Mouse (Mus musculus) intestine, postnatal 0 days (tissue): ENCODE results near the gene Ccpg1. TPM values are rescaled to one million over a fixed set of nuclear protein-coding genes. Genes with fewer than 3 reads are reported as not detected.
A peak's percentile ranks its signal among the peaks of the same experiment; 100 is the strongest.

ENCODE experiments used
- ATAC-seq: fragments of 200-750 bp; cut with Nextera tagmentation; 2 replicates; pipeline ENCODE4 v1.8.0; 2017; ENCODE audit warnings: mild to moderate bottlenecking, moderate TSS enrichment, moderate library complexity
- H3K27ac ChIP-seq: fragments of 300-500 bp; sonication (generic); 2 replicates; pipeline ENCODE4 v1.5.1; 2014; ENCODE audit warnings: mild to moderate bottlenecking, low read depth, low read length, moderate library complexity
- H3K27me3 ChIP-seq: fragments of 300-500 bp; sonication (generic); replicated peaks from 2 replicates; pipeline ENCODE4 v1.6.1; 2014; ENCODE audit warnings: low read length, mixed read lengths; ENCODE audit not compliant: control insufficient read depth, insufficient read depth
- H3K36me3 ChIP-seq: fragments of 300-500 bp; sonication (generic); 2 replicates; pipeline ENCODE4 v1.6.1; 2014; ENCODE audit warnings: mild to moderate bottlenecking, moderate library complexity; ENCODE audit not compliant: control insufficient read depth, insufficient read depth
- H3K4me1 ChIP-seq: fragments of 300-500 bp; sonication (generic); replicated peaks from 2 replicates; pipeline ENCODE4 v1.6.1; 2014; ENCODE audit warnings: antibody characterized with exemption, low read length, mixed read lengths; ENCODE audit not compliant: control insufficient read depth, insufficient read depth
- H3K4me2 ChIP-seq: fragments of 300-500 bp; sonication (generic); replicated peaks from 2 replicates; pipeline ENCODE4 v1.6.1; 2014; ENCODE audit warnings: low read depth, mild to moderate bottlenecking, moderate library complexity
- H3K4me3 ChIP-seq: fragments of 300-500 bp; sonication (generic); 2 replicates; pipeline ENCODE4 v1.5.1; 2014; ENCODE audit warnings: low read depth, low read length
- H3K9ac ChIP-seq: fragments of 300-500 bp; sonication (generic); 2 replicates; pipeline ENCODE4 v1.6.1; 2014; ENCODE audit warnings: mild to moderate bottlenecking, low read depth, low read length
- H3K9me3 ChIP-seq: fragments of 300-500 bp; sonication (generic); 2 replicates; pipeline ENCODE4 v1.6.1; 2016; ENCODE audit warnings: mixed run types; ENCODE audit not compliant: control insufficient read depth
- CTCF ChIP-seq: sonication (generic); IDR thresholded peaks from 2 replicates; pipeline ENCODE4 v1.5.1; 2016; ENCODE audit warnings: low read depth, mild to moderate bottlenecking, control low read depth, antibody characterized with exemption, moderate library complexity
- WGBS: fragments of 180-500 bp; shearing (Covaris S2); extraction: QIAGEN DNeasy Blood & Tissue Kit; methylation state at CpG from one replicate; pipeline ENCODE4 v1.1.7; 2014; 5-methylcytosine and 5-hydroxymethylcytosine counted together
- polyA plus RNA-seq: library from polyadenylated mRNA; unstranded; fragments of >200 nt; fragmentation: Nextera tagmentation; extraction: Ambion mirVana; gene quantifications from 2 replicates; pipeline ENCODE4 v1.2.1, GENCODE M21; 2015

The Ccpg1 gene
- polyA plus RNA-seq, 1 experiment from 2014 or later: 16.2 TPM

DNA sequence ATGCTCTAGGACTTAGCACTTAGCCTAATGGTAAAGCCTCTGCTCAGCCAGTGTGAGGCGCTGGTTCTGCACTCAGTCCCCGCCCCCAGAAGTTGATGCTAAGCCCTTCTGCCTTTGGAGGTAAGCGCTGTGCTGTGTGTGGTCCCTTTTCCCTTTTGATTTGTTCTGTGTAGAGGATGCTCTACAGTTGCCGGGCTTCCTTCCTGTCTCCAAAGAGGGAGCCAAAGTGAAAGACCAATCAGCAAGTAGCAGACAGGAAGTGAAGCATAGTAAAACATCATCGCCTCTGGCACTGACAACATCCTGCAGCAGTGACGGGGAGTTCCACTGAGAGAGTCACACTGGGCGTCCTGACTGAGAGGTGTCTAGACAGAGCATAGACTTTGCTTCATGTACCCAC is 15.4 kb upstream of the Ccpg1 start:
- Histone ChIP-seq H3K4me2 (no peak overlapping the region), H3K4me3 (no peak overlapping the region), H3K9ac (no peak overlapping the region), H3K27ac (no peak overlapping the region), H3K36me3 (no peaks in the 10 kb centered on the region), H3K4me1 (no peaks in the 10 kb centered on the region), H3K9me3 (no peaks in the 10 kb centered on the region), H3K27me3 (no peaks in the 10 kb centered on the region)
- ATAC-seq: no peak
- WGBS: 68% methylated on average over 7 of the region's 7 CpGs
- peak; percentile 20; the same call in 1 of the 2 replicates for TF ChIP-seq CTCF

DNA sequence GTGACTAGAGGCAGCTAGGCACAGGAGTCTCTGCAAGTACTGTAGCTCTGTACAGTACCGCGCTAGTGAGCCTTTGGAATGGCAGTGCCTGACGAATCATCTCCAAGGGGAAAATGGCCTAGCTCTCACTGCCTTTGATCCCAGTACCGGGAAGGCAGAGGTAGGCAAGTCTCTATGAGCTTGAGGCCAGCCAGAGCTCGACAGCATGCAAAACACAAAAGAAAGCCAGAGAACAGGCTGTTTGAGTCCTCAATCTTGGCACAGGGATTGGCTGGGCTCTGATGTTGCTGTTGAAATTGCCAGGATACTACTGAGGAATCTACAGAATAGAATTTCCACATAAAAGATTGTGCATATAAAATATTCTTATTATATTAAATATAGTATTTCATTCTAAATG is 12.8 kb upstream of the Ccpg1 start:
- no peak overlapping the region for H3K9ac ChIP-seq
- no peaks in the 10 kb centered on the region for H3K36me3 ChIP-seq
- no peak overlapping the region for H3K4me2 ChIP-seq
- no peaks in the 10 kb centered on the region for H3K9me3 ChIP-seq
- no peaks in the 10 kb centered on the region for H3K27me3 ChIP-seq
- WGBS: 86% methylated on average over 5 of the region's 5 CpGs
- no peak for ATAC-seq
- no peaks in the 10 kb centered on the region for H3K4me1 ChIP-seq
- H3K4me3 ChIP-seq: no peak overlapping the region
- no peak for TF ChIP-seq CTCF
- no peak overlapping the region for H3K27ac ChIP-seq

- no peak for ATAC-seq
- no peaks in the 10 kb centered on the region for H3K27me3 ChIP-seq
- no peaks in the 10 kb centered on the region for H3K9me3 ChIP-seq
- H3K4me3 ChIP-seq: no peak overlapping the region
- no peaks in the 10 kb centered on the region for H3K4me1 ChIP-seq
- no peak overlapping the region for H3K9ac ChIP-seq
- H3K27ac ChIP-seq: no peak overlapping the region
- TF ChIP-seq CTCF: no peak
- H3K4me2 ChIP-seq: no peak overlapping the region
- no peaks in the 10 kb centered on the region for H3K36me3 ChIP-seq
Observed at GRCm38 (mm10) chr9:72972984-72973383, 12.2 kb upstream of the Ccpg1 start.

DNA sequence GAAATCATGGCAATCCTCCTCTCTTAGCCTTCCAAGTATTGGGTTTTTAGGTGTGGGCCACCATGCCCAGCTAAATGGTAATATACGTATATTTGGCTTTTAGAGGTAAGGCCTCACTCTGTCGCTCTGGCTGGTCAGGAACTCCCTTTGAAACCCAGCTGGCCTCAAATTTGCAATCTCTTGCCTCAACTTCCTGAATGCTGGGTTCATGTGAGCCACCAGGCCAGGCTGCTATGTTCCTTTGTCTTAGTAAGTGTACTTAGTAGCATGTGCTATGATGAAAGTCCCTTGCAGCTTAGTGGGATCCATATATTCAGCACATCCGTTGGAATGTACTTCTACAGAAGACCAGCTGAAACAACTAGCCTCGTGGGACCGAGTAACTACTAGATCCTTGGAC is 10.5 kb upstream of the Ccpg1 start:
- H3K9ac ChIP-seq: no peak overlapping the region
- WGBS: 81% methylated on average over 5 of the region's 5 CpGs
- H3K4me3 ChIP-seq: no peak overlapping the region
- ATAC-seq: no peak
- no peak overlapping the region for H3K4me2 ChIP-seq
- H3K27ac ChIP-seq: no peak overlapping the region
- H3K36me3 ChIP-seq: no peaks in the 10 kb centered on the region
- H3K4me1 ChIP-seq: no peaks in the 10 kb centered on the region
- H3K9me3 ChIP-seq: no peaks in the 10 kb centered on the region
- H3K27me3 ChIP-seq: no peaks in the 10 kb centered on the region
- no peak for TF ChIP-seq CTCF

- no peak overlapping the region for H3K4me3 ChIP-seq
- WGBS: 95% methylated on average over 1 of the region's 1 CpGs
- no peaks in the 10 kb centered on the region for H3K9me3 ChIP-seq
- H3K4me2 ChIP-seq: no peak overlapping the region
- no peaks in the 10 kb centered on the region for H3K36me3 ChIP-seq
- TF ChIP-seq CTCF: no peak
- H3K4me1 ChIP-seq: no peaks in the 10 kb centered on the region
- H3K27ac ChIP-seq: no peak overlapping the region
- no peaks in the 10 kb centered on the region for H3K27me3 ChIP-seq
- ATAC-seq: no peak
- H3K9ac ChIP-seq: no peak overlapping the region
Observed at GRCm38 (mm10) chr9:72975242-72975641, 10.0 kb upstream of the Ccpg1 start.

GRCm38 (mm10) chr9:72983066-72983465 is 2.2 kb upstream of the Ccpg1 start:
- no peak overlapping the region for H3K27ac ChIP-seq
- H3K4me2 ChIP-seq: no peak overlapping the region
- no peak overlapping the region for H3K9ac ChIP-seq
- WGBS: 65% methylated on average over 2 of the region's 2 CpGs
- ATAC-seq: no peak
- no peaks in the 10 kb centered on the region for H3K36me3 ChIP-seq
- H3K27me3 ChIP-seq: no peaks in the 10 kb centered on the region
- peaks cover 6% of the 10 kb centered on the region; the same call in 1 of the 2 replicates for H3K4me1 ChIP-seq
- peak; percentile 40 for TF ChIP-seq CTCF
- no peaks in the 10 kb centered on the region for H3K9me3 ChIP-seq
- no peak overlapping the region for H3K4me3 ChIP-seq

- no peaks in the 10 kb centered on the region for H3K9me3 ChIP-seq
- no peaks in the 10 kb centered on the region for H3K27me3 ChIP-seq
- no peak for TF ChIP-seq CTCF
- no peak overlapping the region for H3K27ac ChIP-seq
- peaks cover 6% of the 10 kb centered on the region; the same call in 1 of the 2 replicates for H3K4me1 ChIP-seq
- WGBS: 59% methylated on average over 3 of the region's 3 CpGs
- no peak overlapping the region for H3K4me2 ChIP-seq
- H3K36me3 ChIP-seq: no peaks in the 10 kb centered on the region
- no peak for ATAC-seq
- H3K4me3 ChIP-seq: no peak overlapping the region
- H3K9ac ChIP-seq: no peak overlapping the region
Observed at GRCm38 (mm10) chr9:72987703-72988102, 2.5 kb downstream of the Ccpg1 start.
